Mouse (Mus musculus) central nervous system, embryonic 18 days (tissue): ENCODE measurements around the gene Nr2e3. TPM values are rescaled to one million over a fixed set of nuclear protein-coding genes. Genes with fewer than 3 reads are reported as not detected.

Source experiments
- polyA plus RNA-seq: library from polyadenylated mRNA; depleted of rRNA; stranded (reverse); fragments of >200 nt; gene quantifications from 2 replicates; pipeline ENCODE4 v1.2.3, GENCODE M21; 2012; rRNA removed

The Nr2e3 gene
- not detected in 2 replicates for polyA plus RNA-seq

DNA sequence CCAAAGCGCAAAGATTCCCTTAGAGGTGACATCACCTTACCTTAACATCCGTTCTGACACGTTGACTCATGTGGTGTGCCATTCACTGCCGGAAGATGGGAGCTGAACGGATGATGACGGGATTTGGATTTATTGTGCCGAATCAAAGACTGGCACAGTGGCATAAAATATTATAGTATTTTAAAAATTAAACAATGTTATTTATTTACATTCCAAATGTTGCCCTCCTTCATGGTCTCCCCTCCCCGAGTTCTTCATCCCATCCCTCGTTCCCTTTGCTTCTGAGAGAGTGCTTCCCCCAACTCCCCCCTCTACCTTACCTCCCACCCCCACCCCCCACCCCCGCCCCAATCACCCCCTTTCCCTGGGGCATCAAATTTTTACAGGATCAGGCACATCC lies at the start of gene Nr2e3:
Gene Nr2e3, minus strand, starts transcription at position 101 of the 400 bp plus-strand sequence.

Other genes with a start within 250 kb of the Nr2e3 start
- 4.6 and 6.7 TPM in 2 replicates for gene Senp8, start 209.9 kb downstream of the Nr2e3 start, polyA plus RNA-seq
- 25.4 and 26.2 TPM in 2 replicates for gene Myo9a, start 209.8 kb downstream of the Nr2e3 start, polyA plus RNA-seq